Mouse (Mus musculus) thymus, adult 2 months (tissue): ENCODE data around the gene Ncoa1.

Experiments used
- CTCF ChIP-seq: fragments of 200-500 bp; IDR thresholded peaks from 2 replicates; pipeline ENCODE4 v1.5.1; 2012; ENCODE audit warnings: mild to moderate bottlenecking, control low read depth, low read length, moderate library complexity, borderline replicate concordance; ENCODE audit not compliant: control insufficient read depth, poor library complexity, insufficient read depth; ENCODE audit errors: extremely low read depth
- POLR2A ChIP-seq: fragments of 200-500 bp; IDR thresholded peaks from 2 replicates; pipeline ENCODE4 v1.6.1; 2012; ENCODE audit warnings: mild to moderate bottlenecking, low read length, control low read depth, moderate library complexity; ENCODE audit not compliant: control insufficient read depth, poor library complexity, insufficient read depth; ENCODE audit errors: extremely low read depth

DNA sequence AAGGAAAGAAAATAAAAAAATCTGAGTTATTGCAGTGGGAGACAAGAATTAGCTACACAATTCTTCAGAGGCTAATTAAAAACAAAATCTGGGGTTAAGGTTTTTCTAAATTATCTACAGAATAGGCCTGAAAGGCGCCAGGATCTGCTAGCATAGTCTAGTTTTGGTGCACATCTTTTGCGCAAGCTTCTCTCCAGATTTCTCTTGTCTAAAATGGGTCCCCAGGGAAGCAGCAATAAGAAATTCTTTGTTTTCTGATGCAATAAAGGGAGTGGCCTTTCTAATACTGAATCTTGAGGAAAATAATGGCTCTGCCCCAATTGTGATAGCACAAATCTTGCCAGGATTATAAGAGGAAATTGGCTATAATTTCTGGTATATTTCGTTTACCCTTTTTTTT lies 93.9 kb downstream of the Ncoa1 start:
- no peak for TF ChIP-seq CTCF
- no peak for TF ChIP-seq POLR2A
